Mouse (Mus musculus): ENCODE measurements around the gene Krt88. TPM values are rescaled to one million over a fixed set of nuclear protein-coding genes. Genes with fewer than 3 reads are reported as not detected.

The Krt88 gene
- polyA plus RNA-seq, 1 experiment, result not detected

GRCm38 (mm10) chr15:101463651-101464050 lies 16.1 kb downstream of the Krt88 start, which contains the start of gene Krt81:
TSS of gene Krt81 (minus strand) at chr15:101463751.
- Histone ChIP-seq H3K27me3 (ENCODE audit: control insufficient read depth, insufficient read depth, low read length) (no peaks in the 10 kb centered on the region), H3K4me1 (replicated peaks; ENCODE audit: control insufficient read depth, insufficient read depth, low read length) (no peaks in the 10 kb centered on the region), H3K4me3 (ENCODE audit: control insufficient read depth, insufficient read depth, low read length) (no peak within 1 kb of the TSS), H3K27ac (ENCODE audit: control insufficient read depth, insufficient read depth, low read length) (no peak within 1 kb of the TSS), H3K36me3 (ENCODE audit: control insufficient read depth, insufficient read depth, low read length) (no peaks in the 10 kb centered on the region)
- TF ChIP-seq POLR2A (IDR thresholded peaks at IDR 0.05; ENCODE audit: control insufficient read depth, extremely low read depth, insufficient read depth, low read length, poor library complexity) (no peak), CTCF (IDR thresholded peaks at IDR 0.05; ENCODE audit: borderline replicate concordance, control insufficient read depth, extremely low read depth, insufficient read depth, low read length, poor library complexity) (no peak)
- 85% methylated on average over 13 of the region's 13 CpGs for WGBS
- DNase-seq, result no peak

DNA sequence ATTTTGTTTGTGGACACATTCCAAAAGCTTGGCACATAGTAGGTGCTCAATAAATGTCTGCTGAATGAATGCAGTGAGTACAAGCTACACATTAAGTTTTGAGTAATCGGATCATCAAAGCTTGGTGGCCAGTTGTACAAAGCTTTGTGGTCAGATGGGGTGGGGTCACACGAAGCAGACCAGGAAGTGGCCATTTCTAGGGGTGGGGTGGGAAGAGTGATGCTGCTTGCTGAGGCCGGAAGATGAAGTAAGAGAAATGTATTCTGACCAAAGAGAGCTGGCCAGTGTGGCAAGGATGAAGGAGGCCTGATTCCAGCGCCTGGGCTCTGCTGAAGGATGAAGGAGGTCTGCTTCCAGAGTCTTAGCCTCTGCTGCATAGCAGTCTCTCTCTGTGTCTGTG lies 21.5 kb downstream of the Krt88 start:
- no peak for DNase-seq
- 56% methylated on average over 4 of the region's 4 CpGs for WGBS
- Histone ChIP-seq H3K27me3 (ENCODE audit: control insufficient read depth, insufficient read depth, low read length) (no peaks in the 10 kb centered on the region), H3K4me3 (ENCODE audit: control insufficient read depth, insufficient read depth, low read length) (no peak overlapping the region), H3K36me3 (ENCODE audit: control insufficient read depth, insufficient read depth, low read length) (no peaks in the 10 kb centered on the region), H3K27ac (ENCODE audit: control insufficient read depth, insufficient read depth, low read length) (no peak overlapping the region), H3K4me1 (replicated peaks; ENCODE audit: control insufficient read depth, insufficient read depth, low read length) (no peaks in the 10 kb centered on the region)
- no peak for TF ChIP-seq POLR2A (IDR thresholded peaks at IDR 0.05; ENCODE audit: control insufficient read depth, extremely low read depth, insufficient read depth, low read length, poor library complexity)
- no peak for TF ChIP-seq CTCF (IDR thresholded peaks at IDR 0.05; ENCODE audit: borderline replicate concordance, control insufficient read depth, extremely low read depth, insufficient read depth, low read length, poor library complexity)

DNA sequence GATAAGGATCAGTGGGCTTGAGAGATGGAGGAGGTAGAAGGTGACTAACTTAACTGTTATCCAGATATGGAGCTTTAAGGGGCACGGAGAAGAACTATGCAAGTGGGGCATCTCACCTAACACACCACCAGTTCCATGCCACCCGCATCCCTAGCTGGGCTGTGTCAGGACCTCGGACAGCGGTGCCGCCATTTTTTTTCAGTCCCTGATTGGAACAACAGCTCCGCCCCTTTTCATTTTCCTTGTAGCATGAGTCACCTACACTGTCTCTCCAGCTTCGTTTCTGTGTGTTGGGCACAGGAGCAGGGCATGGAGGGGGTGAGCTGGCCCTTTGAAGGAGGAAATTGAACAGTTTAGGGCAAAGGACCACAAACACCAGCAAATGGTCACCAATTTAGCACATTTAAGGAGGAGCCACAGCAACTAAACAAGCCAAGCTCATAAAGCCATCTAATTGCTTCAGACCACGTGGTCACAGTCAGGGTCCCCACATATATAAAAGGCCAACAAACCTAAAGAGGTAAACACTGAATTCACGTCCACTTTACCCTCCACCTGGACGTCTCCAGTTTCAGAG lies 25.5 kb downstream of the Krt88 start, which contains the start of gene Krt86:
Krt86 (plus strand) TSS at position 527 of the 577 bp plus-strand sequence.
- 30% methylated on average over 10 of the region's 10 CpGs for WGBS
- TF ChIP-seq POLR2A (IDR thresholded peaks at IDR 0.05; ENCODE audit: control insufficient read depth, extremely low read depth, insufficient read depth, low read length, poor library complexity), result no peak
- no peak for TF ChIP-seq CTCF (IDR thresholded peaks at IDR 0.05; ENCODE audit: borderline replicate concordance, control insufficient read depth, extremely low read depth, insufficient read depth, low read length, poor library complexity)

GRCm38 (mm10) chr15:101479007-101479665 lies 31.6 kb downstream of the Krt88 start:
- Histone ChIP-seq H3K4me1 (replicated peaks; ENCODE audit: control insufficient read depth, insufficient read depth, low read length) (peaks cover 6% of the 10 kb centered on the region), H3K27me3 (ENCODE audit: control insufficient read depth, insufficient read depth, low read length) (no peaks in the 10 kb centered on the region), H3K27ac (ENCODE audit: control insufficient read depth, insufficient read depth, low read length) (no peak overlapping the region), H3K4me3 (ENCODE audit: control insufficient read depth, insufficient read depth, low read length) (peak overlapping the region; percentile 15), H3K36me3 (ENCODE audit: control insufficient read depth, insufficient read depth, low read length) (no peaks in the 10 kb centered on the region)
- WGBS, result 7% methylated on average over 31 of the region's 31 CpGs
- DNase-seq, result peak; percentile 81
- TF ChIP-seq POLR2A (IDR thresholded peaks at IDR 0.05; ENCODE audit: control insufficient read depth, extremely low read depth, insufficient read depth, low read length, poor library complexity) (no peak), CTCF (IDR thresholded peaks at IDR 0.05; ENCODE audit: borderline replicate concordance, control insufficient read depth, extremely low read depth, insufficient read depth, low read length, poor library complexity) (peak; percentile 79; the same call in 1 of the 2 replicates)

More for the DNA sequence above, 25.5 kb downstream of the Krt88 start, which contains the start of gene Krt86:
- H3K4me1 ChIP-seq (replicated peaks; ENCODE audit: control insufficient read depth, insufficient read depth, low read length), result no peaks in the 10 kb centered on the region
- DNase-seq, result no peak
- no peak within 1 kb of the TSS for H3K27ac ChIP-seq (ENCODE audit: control insufficient read depth, insufficient read depth, low read length)
- H3K27me3 ChIP-seq (ENCODE audit: control insufficient read depth, insufficient read depth, low read length), result no peaks in the 10 kb centered on the region
- no peak within 1 kb of the TSS for H3K4me3 ChIP-seq (ENCODE audit: control insufficient read depth, insufficient read depth, low read length)
- H3K36me3 ChIP-seq (ENCODE audit: control insufficient read depth, insufficient read depth, low read length), result no peaks in the 10 kb centered on the region

GRCm38 (mm10) chr15:101479666-101480060 lies 32.1 kb downstream of the Krt88 start:
- Histone ChIP-seq H3K4me3 (ENCODE audit: control insufficient read depth, insufficient read depth, low read length) (peak overlapping the region; percentile 5), H3K4me1 (replicated peaks; ENCODE audit: control insufficient read depth, insufficient read depth, low read length) (peaks cover 11% of the 10 kb centered on the region), H3K36me3 (ENCODE audit: control insufficient read depth, insufficient read depth, low read length) (no peaks in the 10 kb centered on the region), H3K27me3 (ENCODE audit: control insufficient read depth, insufficient read depth, low read length) (no peaks in the 10 kb centered on the region), H3K27ac (ENCODE audit: control insufficient read depth, insufficient read depth, low read length) (no peak overlapping the region)
- 46% methylated on average over 11 of the region's 11 CpGs for WGBS
- no peak for DNase-seq
- TF ChIP-seq POLR2A (IDR thresholded peaks at IDR 0.05; ENCODE audit: control insufficient read depth, extremely low read depth, insufficient read depth, low read length, poor library complexity) (no peak), CTCF (IDR thresholded peaks at IDR 0.05; ENCODE audit: borderline replicate concordance, control insufficient read depth, extremely low read depth, insufficient read depth, low read length, poor library complexity) (no peak)

DNA sequence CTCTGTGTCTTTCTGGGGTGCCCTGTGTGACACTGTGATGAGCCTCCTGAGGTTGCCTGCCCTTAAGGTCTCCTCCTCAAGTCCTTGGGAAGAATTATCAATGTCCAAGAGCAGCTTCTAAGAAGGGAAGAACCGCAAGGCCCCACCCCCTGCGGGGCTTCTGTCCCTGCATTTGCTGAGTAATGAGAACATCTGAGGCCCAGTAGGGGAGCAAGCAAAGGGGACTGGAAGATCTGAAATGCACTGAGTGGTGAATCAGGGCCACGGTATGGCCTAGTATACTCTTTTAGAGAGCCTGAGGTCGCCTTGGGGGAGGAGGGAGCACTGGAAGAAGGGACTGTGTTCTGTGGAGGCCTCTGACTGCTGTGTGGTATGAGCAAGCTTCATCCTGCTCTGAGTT lies 34.5 kb downstream of the Krt88 start:
- Histone ChIP-seq H3K27me3 (ENCODE audit: control insufficient read depth, insufficient read depth, low read length) (no peaks in the 10 kb centered on the region), H3K27ac (ENCODE audit: control insufficient read depth, insufficient read depth, low read length) (no peak overlapping the region), H3K4me3 (ENCODE audit: control insufficient read depth, insufficient read depth, low read length) (no peak overlapping the region), H3K4me1 (replicated peaks; ENCODE audit: control insufficient read depth, insufficient read depth, low read length) (peaks cover 35% of the 10 kb centered on the region), H3K36me3 (ENCODE audit: control insufficient read depth, insufficient read depth, low read length) (no peaks in the 10 kb centered on the region)
- DNase-seq, result no peak
- WGBS, result 41% methylated on average over 4 of the region's 4 CpGs
- TF ChIP-seq POLR2A (IDR thresholded peaks at IDR 0.05; ENCODE audit: control insufficient read depth, extremely low read depth, insufficient read depth, low read length, poor library complexity) (no peak), CTCF (IDR thresholded peaks at IDR 0.05; ENCODE audit: borderline replicate concordance, control insufficient read depth, extremely low read depth, insufficient read depth, low read length, poor library complexity) (no peak)
